Mouse (Mus musculus) embryo, embryonic 11.5 days (tissue): ENCODE measurements around the gene Selenos.

Source experiments
- DNase-seq: peaks from one replicate; pipeline ENCODE4 v3.0.0-alpha.2; 2012; ENCODE audit warnings: low read depth, low spot score

Gene Selenos

DNA sequence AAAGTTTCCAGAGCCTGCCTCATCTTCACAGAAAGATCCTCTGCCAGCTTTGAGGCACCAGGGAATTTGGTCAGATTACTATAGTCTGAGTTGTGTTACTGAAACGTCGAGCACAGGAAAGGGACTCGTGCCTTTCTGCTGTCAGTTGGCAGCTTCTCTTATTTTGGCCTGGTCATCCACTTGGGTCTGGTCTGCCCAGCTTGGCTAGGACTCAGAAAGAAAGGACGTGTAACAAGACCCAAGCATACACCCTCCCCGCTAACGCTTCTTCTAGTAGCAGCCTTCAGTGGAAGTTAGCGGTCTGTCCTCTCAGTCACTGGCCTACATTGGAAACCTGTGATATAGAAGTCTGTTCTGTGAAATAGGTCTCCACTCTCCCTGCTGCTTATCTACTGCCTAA, 5.1 kb downstream of the Selenos start:
- no peak for DNase-seq

DNA sequence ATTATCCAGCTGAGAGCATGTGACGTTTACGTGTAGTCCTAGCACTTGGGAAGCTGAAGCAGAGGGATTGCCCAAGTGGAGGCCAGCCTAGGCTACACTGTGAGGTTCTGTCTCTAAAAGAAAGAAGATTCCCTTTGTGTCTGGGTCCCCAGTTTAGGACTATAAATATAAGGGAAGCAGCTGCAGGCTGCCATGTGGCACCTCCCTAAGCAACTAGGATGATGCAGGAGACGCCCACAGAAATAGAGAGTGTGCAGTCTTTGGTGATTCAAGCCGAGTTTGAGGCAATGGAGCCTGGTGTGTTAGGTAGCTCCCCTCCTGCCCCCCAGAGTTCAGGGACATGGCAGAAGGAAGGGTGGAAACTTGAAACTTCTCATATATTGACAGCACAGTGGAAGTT, 8.2 kb downstream of the Selenos start:
- no peak for DNase-seq

DNA sequence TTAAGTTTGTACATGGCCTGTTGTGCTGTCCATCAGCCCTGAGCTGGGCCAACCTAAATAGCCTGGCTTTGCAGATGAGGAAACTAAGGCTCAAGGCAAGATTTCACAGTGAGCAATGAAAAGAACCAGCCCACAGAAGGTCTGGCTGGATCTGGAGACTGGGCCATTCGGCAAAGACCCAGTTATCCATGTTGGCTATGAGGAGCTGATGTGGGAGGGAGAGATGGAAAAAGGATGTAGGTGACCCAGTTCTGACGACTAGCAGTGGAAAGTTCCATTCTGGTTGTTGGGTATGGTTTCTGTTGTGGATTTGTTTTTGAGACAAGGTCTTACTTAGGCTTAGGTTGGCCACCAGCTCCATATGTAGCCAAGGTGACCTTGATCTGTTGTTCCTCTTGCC, 8.6 kb downstream of the Selenos start:
- no peak for DNase-seq

DNA sequence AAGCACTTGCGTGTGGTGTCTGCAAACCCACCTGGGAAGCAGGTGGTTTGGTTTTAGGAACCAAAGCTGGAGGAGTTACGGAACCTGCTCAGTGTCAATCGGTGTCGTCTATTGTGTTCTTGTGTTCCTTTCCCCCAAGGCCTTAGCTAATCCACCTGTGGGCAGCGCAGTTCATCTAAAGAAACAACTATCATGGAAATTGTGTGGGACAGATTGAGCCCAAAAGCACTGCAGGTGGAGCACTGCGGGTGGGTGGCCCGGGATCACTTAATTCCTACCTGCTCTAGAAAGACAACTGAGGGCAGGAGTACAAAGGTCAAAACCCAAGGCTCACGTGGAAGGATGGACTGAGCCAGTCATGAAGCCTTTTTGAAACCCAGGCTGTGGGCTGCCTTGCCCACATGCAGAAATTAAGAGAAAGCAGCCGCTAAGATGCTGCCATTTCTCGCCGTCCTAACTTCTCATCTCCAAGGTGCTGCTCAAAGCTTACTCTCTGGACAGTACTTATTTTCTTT, 11.3 kb downstream of the Selenos start:
- DNase-seq: no peak

DNA sequence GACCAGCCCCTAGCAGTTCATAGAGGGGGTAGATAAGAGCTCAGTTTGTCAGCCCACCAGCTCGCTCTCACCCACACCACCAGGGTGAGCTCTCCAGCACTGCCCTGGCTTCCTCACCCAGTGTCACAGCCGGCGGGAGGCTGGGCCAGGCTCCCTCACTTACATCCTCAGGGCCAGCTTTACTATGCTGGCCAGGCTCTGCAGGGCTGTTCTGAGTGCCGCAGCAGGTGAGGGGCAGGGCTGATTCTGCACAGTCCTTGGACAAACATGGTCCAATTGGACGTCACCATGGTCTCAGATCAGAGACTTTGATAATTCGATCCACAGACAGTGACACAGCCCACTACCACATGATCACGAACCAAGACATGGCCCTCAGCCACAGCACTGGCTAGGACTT, 12.1 kb downstream of the Selenos start:
- no peak for DNase-seq

DNA sequence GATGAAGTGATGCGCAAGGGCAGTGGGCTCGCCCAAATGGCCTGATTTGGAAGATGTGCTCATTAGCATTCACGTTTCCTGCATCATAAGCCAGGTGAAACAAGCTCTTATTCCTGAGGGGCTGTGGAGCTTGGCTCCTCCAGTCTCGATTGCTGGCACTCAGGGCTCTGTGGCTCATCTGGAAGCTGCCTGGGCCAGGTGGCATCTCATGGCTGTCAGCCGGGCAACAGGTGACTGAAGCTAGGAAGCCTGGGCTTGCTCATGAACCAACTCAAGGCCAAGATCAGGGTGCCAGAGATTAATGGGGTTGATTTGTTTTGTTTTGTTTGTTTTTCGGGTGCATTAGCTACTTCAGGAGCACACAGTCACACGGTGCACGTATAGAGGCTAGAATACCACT, 13.2 kb downstream of the Selenos start:
- no peak for DNase-seq

DNA sequence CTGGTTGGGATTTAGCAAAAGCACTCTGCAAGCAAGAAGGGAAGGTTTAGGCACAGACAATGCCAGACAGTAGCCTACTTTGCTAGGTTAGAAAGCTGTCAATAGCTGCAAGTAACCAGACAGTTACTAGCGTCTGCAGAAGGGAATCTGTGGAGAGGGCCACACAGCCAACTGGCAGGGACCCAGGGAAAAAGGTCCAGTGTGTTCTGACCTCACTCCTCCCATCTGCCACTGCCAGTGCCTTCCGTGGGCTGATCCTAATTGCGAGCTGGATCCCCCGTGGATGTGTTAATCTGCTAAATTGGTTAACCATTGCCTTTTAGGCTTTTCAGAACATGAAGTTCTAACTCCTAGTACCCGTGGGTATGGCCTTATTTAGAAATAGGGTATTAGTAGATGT, 14.7 kb downstream of the Selenos start:
- DNase-seq: no peak

DNA sequence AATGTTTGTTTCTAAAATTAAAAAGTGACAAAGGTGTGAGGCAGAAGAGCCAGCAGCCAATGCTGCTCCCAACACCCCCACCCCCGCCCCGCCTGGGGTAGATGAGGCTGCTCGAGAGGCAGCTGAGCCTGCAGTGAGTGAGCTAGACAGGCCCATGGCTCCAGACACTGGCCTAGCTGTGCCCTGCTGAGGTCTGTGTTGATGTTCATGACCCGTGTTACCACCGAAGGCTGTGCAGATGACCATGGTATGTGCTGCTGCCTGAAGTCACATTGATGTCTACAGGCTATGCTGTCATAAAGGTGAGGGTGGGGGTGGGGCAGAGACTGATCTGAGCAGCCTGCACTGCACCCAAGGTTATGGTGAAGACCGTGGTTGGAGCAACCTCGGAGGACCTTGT, 19.4 kb downstream of the Selenos start:
- no peak for DNase-seq

DNA sequence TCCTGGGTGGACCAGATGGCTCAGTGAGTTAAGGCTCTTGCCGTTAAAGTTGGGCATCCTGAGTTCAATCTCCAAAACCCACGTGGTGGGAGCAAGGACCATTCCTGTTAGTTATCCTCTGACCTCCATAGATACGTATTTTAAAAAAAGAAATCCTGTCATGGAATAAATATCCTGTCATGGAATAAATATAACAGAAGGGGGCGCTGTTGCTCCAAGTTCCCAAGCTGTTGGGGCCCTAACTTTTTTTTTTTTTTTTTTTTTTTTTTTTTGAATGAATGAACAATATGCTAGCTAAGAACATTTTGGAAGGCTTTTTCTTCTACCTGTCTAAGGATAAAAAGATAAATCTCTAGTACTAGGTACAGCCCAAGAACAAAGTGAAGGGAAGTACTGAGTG, 22.4 kb downstream of the Selenos start:
- peak; percentile 48 for DNase-seq

DNA sequence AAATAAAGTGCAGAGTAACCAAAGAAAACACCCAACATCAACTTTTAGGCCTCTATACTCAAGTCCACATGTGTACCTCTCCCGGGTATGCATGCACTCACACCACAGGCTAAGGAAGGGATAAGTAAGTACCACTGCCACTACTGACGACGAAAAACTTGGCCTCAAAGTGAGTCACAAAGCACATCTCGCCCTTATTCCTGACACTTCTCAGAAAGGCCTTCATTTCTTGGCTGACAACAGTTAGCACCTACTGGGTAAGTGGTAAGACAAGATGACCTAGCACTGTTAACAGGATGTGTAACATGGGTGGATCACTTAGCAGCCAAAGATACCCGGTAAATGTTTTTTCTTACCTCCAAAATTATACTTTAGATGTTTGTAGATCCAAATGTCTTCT, 25.1 kb downstream of the Selenos start:
- DNase-seq: no peak

DNA sequence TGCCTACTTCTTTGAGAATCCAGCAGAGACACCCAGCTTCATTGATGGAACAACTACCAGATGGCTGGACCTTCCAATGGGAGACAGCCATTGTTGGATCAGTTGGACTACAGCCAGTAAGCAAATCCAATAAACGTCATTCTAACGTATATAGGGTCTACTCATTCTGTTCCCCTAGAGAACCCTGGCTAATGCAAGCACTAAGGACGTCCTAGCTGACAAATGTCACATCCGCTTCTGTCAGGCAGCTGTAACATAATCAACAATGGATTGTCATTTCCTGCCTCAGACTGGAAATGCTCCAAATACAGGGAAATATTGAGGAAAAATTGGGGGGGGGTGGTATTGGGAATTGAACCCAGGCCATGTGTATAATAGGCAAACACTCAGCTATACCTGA, 26.3 kb downstream of the Selenos start:
- DNase-seq: no peak

DNA sequence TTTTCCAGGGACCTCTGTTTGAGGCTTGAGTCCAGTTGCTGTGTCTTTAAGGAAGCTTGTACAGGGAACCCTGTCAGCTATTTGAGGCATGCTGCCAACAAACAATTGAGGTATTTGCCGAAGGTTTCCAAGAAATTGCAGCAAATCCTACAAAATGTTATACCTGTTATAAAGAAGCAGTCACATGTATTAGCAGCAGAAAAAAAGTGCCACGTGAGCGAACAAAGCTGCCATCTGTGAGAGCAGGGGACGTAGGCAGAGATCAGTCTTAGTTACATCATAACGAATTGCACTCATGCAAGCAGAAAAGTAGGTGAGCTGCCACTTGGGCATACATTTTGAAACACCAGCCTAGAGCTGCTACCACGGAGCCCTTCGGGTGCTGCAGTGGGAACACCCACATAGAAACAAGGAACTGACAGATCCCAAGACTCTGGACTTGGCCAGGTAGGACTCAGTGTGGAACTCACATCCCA, 27.2 kb downstream of the Selenos start:
- DNase-seq: no peak

DNA sequence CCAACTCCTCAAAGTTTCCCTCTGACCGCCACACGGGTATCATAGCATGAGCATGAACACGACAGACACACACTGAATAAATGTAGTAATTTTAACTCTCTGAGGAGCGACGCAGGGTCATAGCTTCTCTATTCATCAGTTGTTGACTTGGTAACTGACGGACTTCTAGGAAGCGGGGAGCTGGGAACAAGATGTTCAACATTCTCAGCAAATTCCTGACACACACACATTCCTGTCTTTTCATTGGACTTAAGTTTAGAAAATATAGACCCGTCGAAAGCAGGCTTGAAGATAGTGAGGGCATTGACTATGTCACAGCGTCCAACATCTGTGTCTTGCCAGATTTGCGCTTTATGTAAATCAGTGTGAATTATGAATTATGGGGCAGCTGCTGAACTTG, 27.8 kb downstream of the Selenos start:
- no peak for DNase-seq

DNA sequence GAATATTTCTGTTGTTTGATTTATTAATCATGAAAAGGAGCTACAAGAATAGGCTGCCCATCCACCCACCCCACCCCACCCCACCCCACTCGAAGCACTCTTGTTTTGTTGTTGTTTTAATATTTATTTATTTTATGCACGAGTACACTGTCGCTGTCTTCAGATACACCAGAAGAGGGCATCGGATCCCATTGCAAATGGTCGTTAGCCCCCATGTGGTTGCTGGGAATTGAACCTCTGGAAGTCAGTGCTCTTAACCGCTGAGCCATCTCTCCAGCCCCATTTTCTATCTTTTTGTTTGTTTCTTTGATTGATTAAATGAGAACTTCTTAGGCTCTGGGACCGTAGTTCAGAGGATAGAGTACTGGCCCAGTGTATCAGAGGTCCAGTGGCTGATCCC, 28.5 kb downstream of the Selenos start:
- DNase-seq: no peak

DNA sequence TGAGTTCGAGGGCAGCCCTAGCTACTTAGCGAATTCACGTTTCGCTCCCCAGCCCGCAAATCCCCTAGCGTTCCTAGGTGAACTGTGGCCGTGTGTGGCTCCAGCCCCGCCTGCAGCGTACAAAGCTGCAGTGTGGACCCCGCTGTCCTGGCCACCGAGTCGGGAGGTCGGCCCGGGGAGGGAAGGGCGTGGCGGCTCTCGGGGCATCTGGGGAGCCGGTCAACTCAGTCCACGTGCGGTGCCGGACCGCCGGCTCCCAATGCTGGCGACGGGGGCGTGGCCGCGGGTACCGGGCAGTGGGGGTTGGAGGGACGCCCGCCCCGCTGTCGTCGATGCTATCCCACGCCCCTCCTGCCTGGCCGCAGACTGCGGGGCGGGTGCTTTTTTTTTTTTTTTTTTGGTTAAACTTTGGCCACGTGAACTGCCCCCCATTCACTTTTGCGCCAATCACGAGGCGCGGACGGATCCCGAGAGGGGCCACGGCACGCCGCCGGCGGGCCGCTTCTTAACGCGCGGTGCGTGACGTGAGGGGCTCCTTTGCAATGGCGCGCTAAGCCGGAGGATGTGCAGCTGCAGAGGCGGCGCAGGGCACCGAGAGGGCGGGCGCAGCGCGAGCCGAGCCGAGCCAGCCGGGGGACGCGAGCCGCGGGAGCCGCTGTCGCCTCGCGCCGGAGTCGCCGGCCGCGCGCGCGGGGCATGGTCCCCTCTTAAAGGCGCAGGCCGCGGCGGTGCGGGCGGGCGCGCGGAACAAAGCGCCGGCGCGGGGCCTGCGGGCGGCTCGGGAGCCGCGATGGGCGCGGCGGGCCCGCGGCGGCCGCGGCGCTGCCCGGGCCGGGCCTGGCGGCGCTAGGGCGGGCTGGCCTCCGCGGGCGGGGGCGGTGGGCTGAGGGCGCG, 29.8 kb downstream of the Selenos start, which contains the start of gene Chsy1:
TSS of gene Chsy1 (plus strand) at position 555 of the 894 bp plus-strand sequence.
- DNase-seq: peak; percentile 90

DNA sequence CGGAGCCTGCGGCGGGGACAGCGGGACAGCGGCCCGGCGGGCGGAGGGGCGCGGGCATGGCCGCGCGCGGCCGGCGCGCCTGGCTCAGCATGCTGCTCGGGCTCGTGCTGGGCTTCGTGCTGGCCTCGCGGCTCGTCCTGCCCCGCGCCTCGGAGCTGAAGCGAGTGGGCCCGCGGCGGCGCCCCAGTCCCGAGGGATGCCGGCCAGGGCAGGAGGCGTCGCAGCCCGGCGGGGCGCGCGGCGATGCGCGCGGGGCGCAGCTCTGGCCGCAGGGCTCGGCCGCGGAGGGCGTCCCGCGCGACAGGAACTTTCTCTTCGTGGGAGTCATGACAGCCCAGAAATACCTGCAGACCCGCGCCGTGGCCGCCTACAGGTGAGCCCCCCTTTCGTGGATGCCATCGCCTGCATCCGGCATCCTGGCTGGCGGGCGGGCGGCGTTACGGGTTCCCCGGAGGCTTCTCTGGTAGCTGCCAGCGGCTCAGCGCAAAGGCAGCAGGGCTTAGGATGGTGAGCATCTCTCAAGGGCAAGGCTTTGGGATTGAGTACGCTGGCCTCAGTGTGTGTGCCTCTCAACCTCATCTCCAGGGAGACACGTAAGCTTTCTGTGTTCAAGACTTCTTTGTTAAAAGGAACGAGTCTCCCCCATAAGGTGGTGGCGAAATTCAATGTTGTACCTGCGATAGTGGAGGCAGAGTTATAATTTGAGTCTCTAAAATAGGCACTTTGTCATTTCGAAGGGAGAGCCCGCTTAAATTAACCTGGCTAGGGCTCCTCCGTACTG, 30.6 kb downstream of the Selenos start:
- peak; percentile 32 for DNase-seq

DNA sequence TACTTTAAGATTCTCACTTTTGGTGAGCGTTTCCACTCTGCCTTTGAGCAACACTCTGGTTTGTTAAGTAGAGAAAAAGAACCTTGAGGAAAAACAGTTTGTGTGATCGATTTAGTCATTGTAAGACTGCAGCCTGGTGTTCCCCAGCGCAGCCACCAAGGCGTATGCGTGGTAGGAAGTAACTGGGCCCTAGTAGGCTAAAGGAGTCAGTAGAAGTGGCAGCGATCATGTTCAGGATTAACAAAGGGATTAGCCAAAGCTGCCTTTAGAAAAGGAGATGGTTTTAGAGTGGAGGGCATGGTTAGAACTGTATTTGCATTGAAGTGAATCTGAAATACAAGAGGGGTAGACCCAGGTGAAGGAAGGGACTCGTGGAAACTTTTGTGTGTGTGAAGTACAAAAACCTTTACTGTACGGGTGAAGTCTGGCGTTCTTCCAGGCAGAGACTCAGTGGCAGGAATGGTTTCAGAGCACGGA, 31.2 kb downstream of the Selenos start:
- DNase-seq: no peak

DNA sequence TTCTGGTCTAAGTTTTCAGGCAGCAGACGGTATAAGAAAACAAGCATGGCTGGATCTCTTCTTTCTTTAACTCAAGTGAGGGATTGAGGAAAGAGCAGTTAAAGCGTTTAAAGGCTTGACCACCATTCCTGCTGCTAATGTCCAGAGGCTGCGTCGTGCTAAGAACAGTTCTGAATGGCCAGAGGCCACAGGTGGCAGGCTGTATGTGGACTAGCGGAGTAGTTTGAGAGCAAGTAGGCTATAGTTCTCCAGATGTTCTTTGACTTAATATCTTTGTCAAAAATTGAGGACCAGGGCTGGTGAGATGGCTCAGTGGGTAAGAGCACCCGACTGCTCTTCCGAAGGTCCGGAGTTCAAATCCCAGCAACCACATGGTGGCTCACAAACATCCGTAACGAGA, 31.8 kb downstream of the Selenos start:
- DNase-seq: no peak

DNA sequence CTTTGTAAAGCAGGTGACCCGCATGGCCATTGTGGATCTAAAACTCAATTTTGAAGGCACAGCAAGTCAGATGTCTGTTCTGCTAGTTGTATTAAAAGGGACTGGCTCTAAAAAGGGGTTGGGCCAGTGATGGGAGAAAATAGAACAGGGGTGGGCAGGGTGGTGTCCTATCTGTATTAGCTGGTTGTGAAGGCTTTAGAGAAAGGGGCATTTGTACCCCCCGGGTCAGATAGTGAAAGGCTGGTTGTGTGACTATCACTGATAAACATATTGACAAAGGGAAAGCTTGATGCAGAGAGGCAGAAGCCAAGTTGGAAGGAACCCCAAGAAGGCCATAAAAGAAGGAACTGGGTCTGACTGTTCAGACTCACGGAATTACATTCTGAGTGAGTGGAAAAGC, 34.1 kb downstream of the Selenos start:
- no peak for DNase-seq

DNA sequence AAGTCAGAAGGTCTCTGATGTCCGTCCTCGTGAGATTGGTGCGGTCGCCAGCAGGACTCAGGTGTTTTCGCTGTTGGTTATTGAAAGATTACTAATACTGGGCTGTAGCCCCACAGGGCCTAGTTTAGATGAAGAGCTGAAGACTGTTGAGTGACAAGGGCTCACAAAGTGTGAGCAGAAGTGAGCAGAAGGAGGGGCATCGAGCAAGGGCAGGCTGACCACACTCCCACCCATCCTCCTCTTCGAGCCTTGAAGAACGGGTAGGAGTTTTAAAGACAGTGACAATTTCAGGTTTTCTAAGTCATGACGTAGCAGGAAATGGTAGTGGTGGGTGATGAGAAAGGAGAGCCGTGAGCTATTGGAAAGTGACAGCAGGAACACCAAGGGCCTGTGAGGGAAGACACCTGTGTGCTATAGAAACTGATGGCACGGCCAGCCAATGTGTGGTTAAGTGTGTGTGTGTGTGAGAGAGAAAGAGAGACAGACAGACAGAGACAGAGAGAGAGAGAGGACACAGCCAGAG, 36.4 kb downstream of the Selenos start:
- no peak for DNase-seq

DNA sequence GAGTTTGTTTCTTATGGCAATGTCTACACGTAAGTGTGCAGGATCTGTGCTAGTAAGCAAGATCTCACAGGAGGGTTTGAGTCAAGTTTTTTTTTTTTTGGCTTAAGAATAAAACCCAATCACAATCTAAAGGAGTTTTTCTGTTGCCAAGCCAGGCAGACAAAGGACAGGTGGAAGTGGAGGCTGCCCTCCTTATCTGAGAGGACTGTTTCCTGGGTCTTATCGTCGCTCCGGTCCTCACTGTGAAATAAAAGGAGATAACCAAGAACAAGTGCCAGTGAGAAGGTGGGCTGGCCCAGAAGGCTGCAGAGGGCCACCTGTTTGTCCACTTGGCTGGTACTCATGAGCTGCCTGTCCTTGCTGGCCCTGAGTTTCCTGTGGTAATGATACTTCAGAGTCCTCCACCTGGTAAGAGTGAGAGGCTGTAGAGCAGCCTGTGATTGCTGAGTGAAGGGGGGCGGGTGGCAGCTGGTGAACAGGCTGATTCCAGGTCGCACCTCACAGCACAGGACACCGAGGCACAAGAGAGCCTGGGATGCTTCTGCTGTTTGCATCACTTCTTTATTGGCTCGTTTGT, 37.5 kb downstream of the Selenos start:
- DNase-seq: no peak

DNA sequence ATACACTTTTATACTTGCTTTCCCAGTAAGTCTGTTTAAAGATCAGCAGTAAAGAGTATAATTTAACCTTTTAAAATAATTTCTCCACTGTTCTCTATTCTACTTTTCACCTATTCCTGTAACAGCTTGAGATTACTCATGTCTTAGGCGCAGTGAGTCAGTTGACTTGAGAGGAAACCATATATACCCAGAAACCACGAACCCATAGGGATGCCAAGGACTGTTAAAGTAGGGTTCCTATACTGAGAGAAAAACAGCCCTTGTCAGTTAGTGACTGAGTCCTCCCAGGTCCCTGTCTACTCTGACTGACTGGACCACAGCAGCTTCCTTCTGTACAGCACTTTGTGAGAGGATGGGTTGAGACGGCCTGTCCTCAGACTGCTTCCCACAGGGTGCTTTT, 38.6 kb downstream of the Selenos start:
- no peak for DNase-seq
